Mouse (Mus musculus) kidney, embryonic 16.5 days (tissue): ENCODE results near the gene Gm7247. TPM values are rescaled to one million over a fixed set of nuclear protein-coding genes. Genes with fewer than 3 reads are reported as not detected.
A peak's percentile ranks its signal among the peaks of the same experiment; 100 is the strongest.
"Not testable (repeated sequence)": the region's sequence is repeated elsewhere in the genome, so short reads cannot be mapped to it uniquely, and the experiment has no call there.

Experiments
- ATAC-seq: fragments of 200-750 bp; cut with Nextera tagmentation; 2 replicates; pipeline ENCODE4 v1.8.0; 2017; ENCODE audit warnings: moderate TSS enrichment; ENCODE audit not compliant: low FRiP score, low TSS enrichment
- H3K27ac ChIP-seq: fragments of 300-500 bp; sonication (generic); 2 replicates; pipeline ENCODE4 v1.5.1; 2014; ENCODE audit warnings: low read length
- H3K27me3 ChIP-seq: fragments of 300-500 bp; sonication (generic); 2 replicates; pipeline ENCODE4 v1.6.1; 2014; ENCODE audit warnings: low read length, control low read depth, mixed read lengths; ENCODE audit not compliant: insufficient read depth
- H3K36me3 ChIP-seq: fragments of 300-500 bp; sonication (generic); 2 replicates; pipeline ENCODE4 v1.6.1; 2014; ENCODE audit warnings: low read length, control low read depth, mixed read lengths; ENCODE audit not compliant: insufficient read depth
- H3K4me1 ChIP-seq: fragments of 300-500 bp; sonication (generic); 2 replicates; pipeline ENCODE4 v1.6.1; 2014; ENCODE audit warnings: low read length, control low read depth, mixed read lengths; ENCODE audit not compliant: insufficient read depth
- H3K4me2 ChIP-seq: fragments of 300-500 bp; sonication (generic); replicated peaks from 2 replicates; pipeline ENCODE4 v1.6.1; 2014; ENCODE audit warnings: low read depth, low read length
- H3K4me3 ChIP-seq: fragments of 300-500 bp; sonication (generic); 2 replicates; pipeline ENCODE4 v1.5.1; 2014; ENCODE audit warnings: mild to moderate bottlenecking, low read length
- H3K9ac ChIP-seq: fragments of 300-500 bp; sonication (generic); replicated peaks from 2 replicates; pipeline ENCODE4 v1.6.1; 2014; ENCODE audit warnings: low read length
- H3K9me3 ChIP-seq: fragments of 300-500 bp; sonication (generic); 2 replicates; pipeline ENCODE4 v1.6.1; 2016; ENCODE audit warnings: low read length, control low read depth
- WGBS: fragments of 180-500 bp; shearing (Covaris S2); extraction: QIAGEN DNeasy Blood & Tissue Kit; methylation state at CpG from one replicate; pipeline ENCODE4 v1.1.7; 2014; 5-methylcytosine and 5-hydroxymethylcytosine counted together
- polyA plus RNA-seq: library from polyadenylated mRNA; unstranded; fragments of >200 nt; fragmentation: Nextera tagmentation; extraction: Ambion mirVana; gene quantifications from 2 replicates; pipeline ENCODE4 v1.2.1, GENCODE M21; 2015

Gene Gm7247
- polyA plus RNA-seq, 1 experiment from 2014 or later: not detected

DNA sequence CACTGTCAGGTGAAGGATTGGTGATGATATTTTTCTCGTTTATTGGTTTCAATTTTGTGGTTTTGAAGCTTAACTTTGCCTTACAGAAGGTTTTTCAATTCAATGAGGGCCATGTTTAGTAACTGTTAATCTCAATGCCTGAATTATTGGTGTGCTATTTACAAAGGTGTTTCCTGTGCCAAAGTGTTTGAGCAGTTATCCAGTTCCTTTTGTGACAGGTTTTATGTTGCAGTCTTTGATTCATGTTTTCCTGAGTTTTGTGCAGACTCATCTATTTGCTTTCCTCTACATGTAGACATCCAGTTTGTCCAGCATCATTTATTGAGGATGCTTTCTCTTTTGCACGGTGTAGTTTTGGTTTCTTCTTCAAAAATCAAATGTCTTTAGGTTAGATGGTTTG, 62.3 kb downstream of the Gm7247 start:
- ATAC-seq: no peak
- Histone ChIP-seq H3K9ac (no peak overlapping the region), H3K4me2 (no peak overlapping the region), H3K4me3 (no peak overlapping the region), H3K27ac (no peak overlapping the region), H3K27me3 (no peaks in the 10 kb centered on the region), H3K4me1 (no peaks in the 10 kb centered on the region), H3K9me3 (no peaks in the 10 kb centered on the region), H3K36me3 (no peaks in the 10 kb centered on the region)
- WGBS: 51% methylated on average over 2 of the region's 2 CpGs

DNA sequence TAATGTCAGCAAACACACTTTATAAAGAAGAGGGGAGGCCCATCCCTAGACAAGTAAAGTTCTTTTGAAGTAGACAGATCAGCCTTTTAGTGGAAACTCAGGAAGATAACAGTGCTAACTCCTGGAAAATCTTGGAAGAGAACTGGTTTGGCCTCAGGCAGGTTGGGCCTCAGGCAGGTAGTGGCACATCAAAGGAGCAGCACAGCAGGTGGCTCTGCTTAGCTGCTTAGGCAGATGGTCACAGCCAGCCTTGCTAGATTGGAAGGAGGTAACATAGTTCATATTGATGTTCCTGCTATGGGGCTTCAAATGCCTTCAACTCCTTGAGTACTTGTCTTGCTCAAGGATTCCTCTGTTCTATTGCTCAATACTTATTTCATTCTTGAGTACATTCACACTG, 68.6 kb downstream of the Gm7247 start:
- not testable (repeated sequence) for H3K36me3 ChIP-seq, H3K9me3 ChIP-seq, H3K27ac ChIP-seq, H3K9ac ChIP-seq, ATAC-seq, H3K4me2 ChIP-seq, H3K4me1 ChIP-seq, H3K27me3 ChIP-seq, H3K4me3 ChIP-seq

DNA sequence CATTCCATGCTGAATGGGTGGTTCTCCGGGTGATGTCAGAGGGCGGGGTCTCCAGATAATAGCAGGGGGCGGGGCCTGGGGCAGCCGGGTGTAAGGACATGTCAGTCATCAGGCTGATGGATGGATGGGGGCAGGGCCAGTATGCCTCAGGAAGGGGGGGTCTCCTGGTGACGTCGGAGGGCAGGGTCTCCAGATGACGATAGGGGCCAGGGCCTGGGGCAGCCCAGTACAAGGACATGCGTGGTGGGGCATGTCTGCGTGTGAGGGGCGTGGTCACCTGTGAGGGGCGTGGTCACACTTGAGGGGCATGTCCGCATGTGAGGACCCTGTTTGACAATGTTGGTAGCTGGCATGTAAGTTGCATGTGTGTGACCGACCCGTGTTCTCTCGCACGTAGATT, 73.0 kb downstream of the Gm7247 start:
- H3K4me2 ChIP-seq: no peak overlapping the region
- no peak overlapping the region for H3K4me3 ChIP-seq
- H3K9ac ChIP-seq: no peak overlapping the region
- no peak overlapping the region for H3K27ac ChIP-seq
- 91% methylated on average over 16 of the region's 16 CpGs for WGBS
- peak; percentile 42; the same call in 1 of the 2 replicates for ATAC-seq
- H3K27me3 ChIP-seq: no peaks in the 10 kb centered on the region
- no peaks in the 10 kb centered on the region for H3K4me1 ChIP-seq
- peaks cover 20% of the 10 kb centered on the region for H3K9me3 ChIP-seq
- no peaks in the 10 kb centered on the region for H3K36me3 ChIP-seq

DNA sequence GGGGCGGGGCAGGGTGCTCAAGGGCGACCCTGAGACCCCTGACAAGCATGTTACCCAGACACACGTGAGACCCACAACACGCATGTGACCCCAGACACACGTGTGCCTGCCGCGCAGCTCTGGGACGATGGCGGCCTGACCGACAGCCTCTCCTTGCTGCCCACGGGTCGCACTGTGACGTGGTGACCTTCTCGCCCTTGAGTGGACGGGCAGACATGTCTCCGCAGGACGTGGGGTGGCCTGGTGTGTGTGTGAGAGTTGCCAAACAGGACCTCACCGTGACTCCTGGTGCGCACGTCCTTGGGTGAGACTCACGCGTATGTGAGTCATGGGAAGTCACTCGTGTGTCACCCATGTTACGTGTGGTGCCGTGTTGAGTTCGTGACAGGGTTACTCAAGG, 73.5 kb downstream of the Gm7247 start:
- Histone ChIP-seq H3K27ac (no peak overlapping the region), H3K9ac (no peak overlapping the region), H3K4me2 (no peak overlapping the region), H3K27me3 (no peaks in the 10 kb centered on the region), H3K9me3 (peaks cover 20% of the 10 kb centered on the region), H3K4me3 (no peak overlapping the region), H3K36me3 (no peaks in the 10 kb centered on the region), H3K4me1 (no peaks in the 10 kb centered on the region)
- WGBS: 97% methylated on average over 26 of the region's 26 CpGs
- 0 out of 2 replicates have a peak, but pooled peaks have one; percentile 27 for ATAC-seq

DNA sequence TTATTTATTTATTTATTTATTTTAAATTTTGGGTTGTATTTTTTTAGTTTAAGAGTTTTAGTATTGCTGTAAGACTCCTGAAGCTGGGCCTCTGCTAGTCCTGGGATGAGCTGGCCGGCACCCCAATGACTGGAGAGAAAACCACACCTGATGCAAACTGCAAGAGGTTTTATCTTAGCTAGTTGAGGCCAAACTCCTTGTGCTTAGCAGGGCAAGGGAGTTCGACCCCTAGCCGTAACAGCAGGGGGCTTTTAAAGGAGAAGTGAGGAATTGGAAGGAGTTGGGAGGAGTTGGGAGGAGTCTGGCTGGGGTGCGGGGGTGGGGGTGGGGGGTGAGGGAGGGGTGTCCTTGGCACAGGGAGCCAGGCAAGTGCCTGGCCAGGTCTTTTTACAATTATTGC, 77.4 kb downstream of the Gm7247 start:
- WGBS: 86% methylated on average over 4 of the region's 4 CpGs
- no peaks in the 10 kb centered on the region for H3K36me3 ChIP-seq
- ATAC-seq: no peak
- peaks cover 20% of the 10 kb centered on the region for H3K9me3 ChIP-seq
- no peaks in the 10 kb centered on the region for H3K4me1 ChIP-seq
- no peak overlapping the region for H3K27ac ChIP-seq
- no peak overlapping the region for H3K4me3 ChIP-seq
- no peaks in the 10 kb centered on the region for H3K27me3 ChIP-seq
- H3K4me2 ChIP-seq: no peak overlapping the region
- no peak overlapping the region for H3K9ac ChIP-seq

DNA sequence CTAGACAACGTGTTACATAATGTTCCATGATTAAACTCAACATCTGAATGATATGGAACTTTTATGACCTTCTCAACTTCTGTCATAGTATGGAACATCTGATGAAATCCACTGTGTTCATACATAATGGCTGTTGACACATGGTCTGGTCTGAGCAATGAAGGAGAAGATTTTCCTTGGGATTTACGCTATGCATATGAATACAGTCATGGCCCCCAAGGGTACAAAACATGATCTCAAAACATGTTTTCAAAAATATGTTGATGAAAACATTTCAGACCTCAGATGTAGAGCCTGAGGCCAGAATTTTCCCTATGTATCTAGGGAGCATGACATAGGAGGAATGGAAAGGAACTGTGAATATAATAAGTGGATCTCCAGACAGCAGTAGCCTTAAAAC, 90.0 kb downstream of the Gm7247 start, which contains the start of gene Vmn2r89:
Gene Vmn2r89 (plus strand): TSS at position 301 of the 400 bp plus-strand sequence.
- 77% methylated on average over 2 of the region's 2 CpGs for WGBS
- ATAC-seq, H3K36me3 ChIP-seq, H3K4me1 ChIP-seq, H3K4me2 ChIP-seq, H3K9me3 ChIP-seq, H3K27me3 ChIP-seq, H3K27ac ChIP-seq, H3K4me3 ChIP-seq, H3K9ac ChIP-seq: not testable (repeated sequence)

DNA sequence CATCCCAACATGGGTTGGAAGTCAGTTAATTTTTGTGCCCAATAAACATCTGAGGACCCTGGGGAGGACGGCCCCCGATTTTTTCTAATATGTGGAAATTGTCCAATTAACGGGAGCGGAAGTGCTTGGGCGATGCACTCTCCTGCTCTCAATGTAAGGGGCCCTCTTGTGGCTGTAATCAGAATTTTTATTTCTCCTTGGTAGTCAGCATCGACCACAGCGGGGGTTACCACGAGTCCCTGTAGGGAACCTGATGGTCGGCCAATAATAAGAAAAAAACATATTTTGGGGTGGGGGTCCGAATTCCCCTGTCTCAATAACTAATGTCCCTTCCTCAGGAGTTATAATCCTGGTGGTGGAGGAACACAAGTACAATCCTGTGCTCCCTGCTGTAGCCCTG, 118.7 kb downstream of the Gm7247 start:
- not testable (repeated sequence) for H3K4me1 ChIP-seq, H3K4me2 ChIP-seq, H3K9ac ChIP-seq, ATAC-seq, H3K27me3 ChIP-seq, H3K9me3 ChIP-seq, H3K4me3 ChIP-seq, H3K36me3 ChIP-seq, H3K27ac ChIP-seq
- 91% methylated on average over 10 of the region's 10 CpGs for WGBS

DNA sequence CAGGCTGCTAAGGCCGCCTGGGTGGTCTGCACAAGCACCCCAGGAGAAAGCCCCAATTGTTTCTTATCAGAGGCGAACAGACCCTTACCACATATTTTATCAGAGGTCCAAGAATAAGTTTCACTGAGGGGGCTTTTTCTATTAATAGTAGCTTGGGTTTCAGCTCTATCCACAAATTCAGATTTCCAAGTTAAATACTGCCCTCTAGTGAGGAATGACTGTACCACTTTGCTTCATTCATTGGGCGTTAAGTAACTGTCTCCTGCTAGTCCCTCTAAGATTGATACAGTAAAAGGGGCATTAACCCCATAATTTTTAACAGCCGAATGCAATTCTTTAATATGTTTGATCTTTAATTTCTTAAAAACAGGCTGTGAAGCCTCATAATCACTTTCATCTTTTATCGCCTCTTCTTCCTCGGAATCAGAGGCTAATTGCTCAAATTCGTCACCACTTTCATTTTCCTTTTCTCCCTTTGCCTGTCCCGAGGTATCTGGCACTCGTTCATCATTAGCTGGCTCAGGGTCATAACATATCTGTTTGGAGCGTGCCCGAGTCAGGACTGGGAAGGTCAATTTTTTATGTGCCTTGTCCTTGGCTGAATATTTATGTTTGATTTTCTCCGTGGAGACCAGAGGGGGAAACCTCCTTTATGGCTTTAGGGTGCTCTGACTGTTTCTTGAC, 119.9 kb downstream of the Gm7247 start:
- not testable (repeated sequence) for H3K9me3 ChIP-seq, H3K27ac ChIP-seq, H3K9ac ChIP-seq, H3K27me3 ChIP-seq, H3K36me3 ChIP-seq, ATAC-seq, H3K4me1 ChIP-seq
- WGBS: 57% methylated on average over 12 of the region's 12 CpGs
- Histone ChIP-seq H3K4me2 (peak overlapping the region; percentile 31), H3K4me3 (peak overlapping the region; percentile 25)

DNA sequence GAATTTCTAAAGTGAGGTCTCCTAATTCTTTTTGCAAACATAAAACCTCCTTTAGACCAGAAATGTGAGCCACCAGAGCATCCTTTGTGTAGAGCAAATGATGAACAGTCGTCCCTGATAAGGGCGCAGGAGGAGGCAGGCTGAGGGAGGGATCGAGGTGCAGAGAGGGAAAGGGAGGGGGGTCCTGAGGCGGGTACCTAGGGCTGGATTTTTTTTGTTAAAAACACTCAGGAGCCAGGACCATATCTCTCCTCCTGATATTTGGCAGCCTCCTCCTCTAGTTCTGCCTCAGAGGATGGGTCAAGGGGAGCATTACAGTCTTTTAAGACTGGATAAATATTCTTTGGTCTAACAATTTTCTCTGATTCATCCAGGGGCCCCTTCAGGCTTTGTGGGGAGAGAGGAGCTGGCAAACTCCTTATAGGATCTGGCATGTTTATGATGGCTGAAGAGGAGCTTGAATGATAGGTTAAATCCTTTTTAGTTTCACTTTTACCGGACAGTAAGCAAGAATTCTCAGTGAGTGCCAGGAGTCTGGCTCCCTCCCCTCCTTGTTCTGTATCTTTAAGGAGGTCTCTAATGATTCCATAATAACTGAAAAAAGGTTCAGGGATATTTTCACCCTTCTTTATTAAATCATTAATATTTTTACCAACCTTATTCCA, 120.6 kb downstream of the Gm7247 start:
- Histone ChIP-seq H3K4me1 (no peaks in the 10 kb centered on the region), H3K4me3 (peak overlapping the region; percentile 25), H3K27ac (no peak overlapping the region), H3K27me3 (no peaks in the 10 kb centered on the region), H3K4me2 (peak overlapping the region; percentile 31), H3K36me3 (no peaks in the 10 kb centered on the region), H3K9me3 (no peaks in the 10 kb centered on the region), H3K9ac (no peak overlapping the region)
- ATAC-seq: no peak
- WGBS: 44% methylated on average over 5 of the region's 5 CpGs

DNA sequence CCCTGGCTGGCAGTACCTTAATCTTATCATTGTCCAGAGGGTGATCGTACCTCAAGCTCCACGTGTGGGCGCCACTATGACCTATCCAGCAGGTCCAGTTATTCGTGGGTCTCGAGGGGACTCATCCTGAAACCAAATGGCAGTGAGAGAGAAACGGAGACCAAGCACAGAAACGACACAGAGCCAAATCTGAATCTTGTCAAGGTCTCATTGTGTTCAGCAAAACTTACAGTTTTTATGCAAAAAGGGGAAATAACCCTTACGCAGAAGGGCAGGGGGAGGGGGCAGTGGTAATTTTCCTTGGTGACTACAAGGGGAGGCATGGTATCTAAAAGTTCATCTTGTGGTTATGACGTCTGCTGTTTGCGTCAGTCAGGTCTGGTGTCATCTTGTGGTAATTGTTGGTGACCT, 121.4 kb downstream of the Gm7247 start:
- not testable (repeated sequence) for H3K36me3 ChIP-seq, H3K4me3 ChIP-seq, H3K27me3 ChIP-seq, H3K9me3 ChIP-seq, ATAC-seq, H3K4me2 ChIP-seq, H3K4me1 ChIP-seq, H3K27ac ChIP-seq, H3K9ac ChIP-seq
- 82% methylated on average over 10 of the region's 10 CpGs for WGBS
